Mouse (Mus musculus) embryonic facial prominence, embryonic 13.5 days (tissue): ENCODE measurements around the gene Fam177a. TPM values are rescaled to one million over a fixed set of nuclear protein-coding genes. Genes with fewer than 3 reads are reported as not detected.
"Not testable (repeated sequence)": the region's sequence is repeated elsewhere in the genome, so short reads cannot be mapped to it uniquely, and the experiment has no call there.

Experiments
- ATAC-seq: fragments of 200-750 bp; cut with Nextera tagmentation; 2 replicates; pipeline ENCODE4 v1.8.0; 2017; ENCODE audit warnings: low read depth; ENCODE audit not compliant: insufficient number of reproducible peaks, insufficient read depth, low FRiP score, low TSS enrichment
- H3K27ac ChIP-seq: fragments of 300-500 bp; sonication (generic); 2 replicates; pipeline ENCODE4 v1.5.1; 2015; ENCODE audit warnings: moderate library complexity, mild to moderate bottlenecking, inconsistent platforms
- H3K27me3 ChIP-seq: fragments of 300-500 bp; sonication (generic); 2 replicates; pipeline ENCODE4 v1.6.1; 2015; ENCODE audit warnings: mild to moderate bottlenecking, inconsistent platforms
- H3K36me3 ChIP-seq: fragments of 300-500 bp; sonication (generic); 2 replicates; pipeline ENCODE4 v1.6.1; 2015; ENCODE audit warnings: mild to moderate bottlenecking, inconsistent platforms
- H3K4me1 ChIP-seq: fragments of 300-500 bp; sonication (generic); 2 replicates; pipeline ENCODE4 v1.6.1; 2015; ENCODE audit warnings: inconsistent platforms
- H3K4me2 ChIP-seq: fragments of 300-500 bp; sonication (generic); 2 replicates; pipeline ENCODE4 v1.6.1; 2015; ENCODE audit warnings: moderate library complexity, mild to moderate bottlenecking, inconsistent platforms
- H3K4me3 ChIP-seq: fragments of 300-500 bp; sonication (generic); 2 replicates; pipeline ENCODE4 v1.5.1; 2015; ENCODE audit warnings: mild to moderate bottlenecking, inconsistent platforms
- H3K9ac ChIP-seq: fragments of 300-500 bp; sonication (generic); 2 replicates; pipeline ENCODE4 v1.6.1; 2015; ENCODE audit warnings: mild to moderate bottlenecking, inconsistent platforms
- H3K9me3 ChIP-seq: fragments of 300-500 bp; sonication (generic); 2 replicates; pipeline ENCODE4 v1.6.1; 2016; ENCODE audit warnings: inconsistent platforms
- WGBS: fragments of 180-500 bp; shearing (Covaris S2); methylation state at CpG from one replicate; pipeline ENCODE4 v1.1.7; 2015; ENCODE audit warnings: mixed read lengths; 5-methylcytosine and 5-hydroxymethylcytosine counted together
- polyA plus RNA-seq: library from polyadenylated mRNA; unstranded; fragments of >200 nt; fragmentation: Nextera tagmentation; extraction: Ambion mirVana; gene quantifications from 2 replicates; pipeline ENCODE4 v1.2.1, GENCODE M21; 2015

Fam177a gene
- polyA plus RNA-seq, 1 experiment from 2014 or later = 24.7 TPM

- H3K4me3 ChIP-seq = peak overlapping the region; percentile 33
- 0% methylated on average over 13 of the region's 24 CpGs for WGBS
- peak; percentile 48; the same call in 1 of the 2 replicates for ATAC-seq
Measured at GRCm38 (mm10) chr12:55155449-55155783, 31.1 kb downstream of the Fam177a start.

GRCm38 (mm10) chr12:55167034-55167557, 42.8 kb downstream of the Fam177a start:
- not testable (repeated sequence) for H3K4me1 ChIP-seq, H3K27ac ChIP-seq, H3K36me3 ChIP-seq, H3K9ac ChIP-seq, H3K4me3 ChIP-seq, ATAC-seq, H3K27me3 ChIP-seq, H3K4me2 ChIP-seq, H3K9me3 ChIP-seq
- no CpG with 5 or more reads among the region's 7 CpGs for WGBS

More at GRCm38 (mm10) chr12:55155449-55155783, 31.1 kb downstream of the Fam177a start:
- H3K4me2 ChIP-seq, H3K4me1 ChIP-seq, H3K27ac ChIP-seq, H3K27me3 ChIP-seq, H3K36me3 ChIP-seq, H3K9ac ChIP-seq, H3K9me3 ChIP-seq: not testable (repeated sequence)

- not testable (repeated sequence) for H3K4me3 ChIP-seq, H3K4me1 ChIP-seq, H3K9ac ChIP-seq, H3K9me3 ChIP-seq, H3K4me2 ChIP-seq, H3K27ac ChIP-seq, H3K27me3 ChIP-seq, H3K36me3 ChIP-seq, ATAC-seq
- WGBS = no CpG with 5 or more reads among the region's 8 CpGs
Measured at GRCm38 (mm10) chr12:55187686-55188085, 63.4 kb downstream of the Fam177a start.

- H3K9ac ChIP-seq, H3K9me3 ChIP-seq, H3K4me1 ChIP-seq, H3K36me3 ChIP-seq, H3K27ac ChIP-seq, ATAC-seq, H3K27me3 ChIP-seq, H3K4me3 ChIP-seq, H3K4me2 ChIP-seq: not testable (repeated sequence)
- WGBS = no CpG with 5 or more reads among the region's 5 CpGs
Measured at GRCm38 (mm10) chr12:55189127-55189526, 64.9 kb downstream of the Fam177a start.

Other genes starting within 250 kb of the Fam177a start
- not detected in 2 replicates for gene Gm20403, start 137.9 kb upstream of the Fam177a start, polyA plus RNA-seq
- 26.6 and 31.2 TPM in 2 replicates for gene Baz1a, start 110.1 kb upstream of the Fam177a start, polyA plus RNA-seq
- gene 2700097O09Rik, start 44.4 kb upstream of the Fam177a start, polyA plus RNA-seq = 41.9 and 43.2 TPM in 2 replicates
- 160 and 180 TPM in 2 replicates for gene Srp54a, start 44.2 kb upstream of the Fam177a start, polyA plus RNA-seq
- gene Srp54b, start 30.6 kb downstream of the Fam177a start, polyA plus RNA-seq = 63.1 and 63.4 TPM in 2 replicates
- 1.5 and 2.6 TPM in 2 replicates for gene 1700047I17Rik2, start 75.1 kb downstream of the Fam177a start, polyA plus RNA-seq
- 73.2 and 80.9 TPM in 2 replicates for gene Srp54c, start 105.7 kb downstream of the Fam177a start, polyA plus RNA-seq
- gene 1110008L16Rik, start 175.1 kb downstream of the Fam177a start, polyA plus RNA-seq = 13.0 and 15.5 TPM in 2 replicates
- gene Ppp2r3c, start 178.5 kb downstream of the Fam177a start, polyA plus RNA-seq = 16.8 and 18.8 TPM in 2 replicates